Mouse (Mus musculus) spleen, adult 10 weeks (tissue): ENCODE results near the gene Spdye4a. TPM values are rescaled to one million over a fixed set of nuclear protein-coding genes. Genes with fewer than 3 reads are reported as not detected.

ENCODE experiments used
- polyA plus RNA-seq: library from polyadenylated mRNA; stranded (reverse); fragments of 350-450 nt; fragmentation: Illumina TruSeq; extraction: RNeasy Lipid Tissue Mini Kit (QIAGEN cat#74804); gene quantifications from one replicate; pipeline ENCODE4 v1.2.3, GENCODE M21; 2015; ENCODE audit warnings: low replicate concordance; ENCODE audit not compliant: insufficient read depth

The Spdye4a gene
- not detected for polyA plus RNA-seq

GRCm38 (mm10) chr5:143226790-143227189 lies at the start of gene Spdye4a:
TSS of gene Spdye4a (minus strand) at chr5:143226890.

GRCm38 (mm10) chr5:143269363-143270150 lies 42.9 kb upstream of the Spdye4a start, which contains the start of gene Zfp316:
TSS of gene Zfp316 (minus strand) at chr5:143270022.

GRCm38 (mm10) chr5:143235028-143235693 lies 8.5 kb upstream of the Spdye4a start, which contains the start of gene Zfp12:
TSS of gene Zfp12 (plus strand) at chr5:143235163.

GRCm38 (mm10) chr5:143180255-143181076 lies 46.2 kb downstream of the Spdye4a start, which contains the start of the genes Rbak and Spdye4b:
TSS of gene Rbak (minus strand) at chr5:143180775.
TSS of gene Spdye4b (plus strand) at chr5:143181017.

Other genes with a start within 250 kb of the Spdye4a start
- gene Rnf216, start 113.9 kb downstream of the Spdye4a start, polyA plus RNA-seq = 36.7 TPM
- not detected for gene Olfr718-ps1, start 79.3 kb downstream of the Spdye4a start, polyA plus RNA-seq
- gene Rbak, start 46.1 kb downstream of the Spdye4a start, polyA plus RNA-seq = 21.2 TPM
- gene Spdye4b, start 45.9 kb downstream of the Spdye4a start, polyA plus RNA-seq = not detected
- 25.4 TPM for gene Zfp12, start 8.3 kb upstream of the Spdye4a start, polyA plus RNA-seq
- gene Zfp316, start 43.1 kb upstream of the Spdye4a start, polyA plus RNA-seq = 1.4 TPM
- 0.12 TPM for gene Zfp853, start 66.7 kb upstream of the Spdye4a start, polyA plus RNA-seq
- 8.1 TPM for gene E130309D02Rik, start 88.5 kb upstream of the Spdye4a start, polyA plus RNA-seq
- gene Zdhhc4, start 102.4 kb upstream of the Spdye4a start, polyA plus RNA-seq = 35.6 TPM
- not detected for gene Grid2ip, start 130.4 kb upstream of the Spdye4a start, polyA plus RNA-seq
- 35.0 TPM for gene Kdelr2, start 176.9 kb upstream of the Spdye4a start, polyA plus RNA-seq
- gene Daglb, start 237.7 kb upstream of the Spdye4a start, polyA plus RNA-seq = 10.4 TPM